Mouse (Mus musculus) right cerebral cortex, postnatal 4 days (tissue): ENCODE results near the gene Aicda.
A peak's percentile ranks its signal among the peaks of the same experiment; 100 is the strongest.
"Not testable (repeated sequence)": the region's sequence is repeated elsewhere in the genome, so short reads cannot be mapped to it uniquely, and the experiment has no call there.

Experiments used
- DNase-seq: peaks from one replicate; pipeline ENCODE4 v3.0.0-alpha.2; 2022

Aicda gene

GRCm38 (mm10) chr6:122553606-122554005 lies at the start of gene Aicda:
Gene Aicda, plus strand, starts transcription at chr6:122553801.
- no peak for DNase-seq

- DNase-seq = no peak
Observed at GRCm38 (mm10) chr6:122505041-122505440, 48.6 kb upstream of the Aicda start.

- no peak for DNase-seq
Observed at GRCm38 (mm10) chr6:122505545-122505944, 48.1 kb upstream of the Aicda start, which contains the start of gene Mfap5. Gene Mfap5, plus strand, starts transcription at chr6:122505845.

GRCm38 (mm10) chr6:122508494-122508893 lies 45.1 kb upstream of the Aicda start:
- no peak for DNase-seq

- DNase-seq = no peak
Observed at GRCm38 (mm10) chr6:122512914-122513878, 40.4 kb upstream of the Aicda start.

- no peak for DNase-seq
Observed at GRCm38 (mm10) chr6:122514312-122514711, 39.3 kb upstream of the Aicda start.

GRCm38 (mm10) chr6:122515762-122516161 lies 37.8 kb upstream of the Aicda start:
- DNase-seq = not testable (repeated sequence)

GRCm38 (mm10) chr6:122517668-122518067 lies 35.9 kb upstream of the Aicda start:
- no peak for DNase-seq

GRCm38 (mm10) chr6:122519384-122519783 lies 34.2 kb upstream of the Aicda start:
- peak; percentile 9 for DNase-seq

GRCm38 (mm10) chr6:122522595-122522994 lies 31.0 kb upstream of the Aicda start:
- peak; percentile 11 for DNase-seq

- DNase-seq = no peak
Observed at GRCm38 (mm10) chr6:122523289-122523688, 30.3 kb upstream of the Aicda start.

GRCm38 (mm10) chr6:122527596-122527995 lies 26.0 kb upstream of the Aicda start:
- DNase-seq = no peak

- no peak for DNase-seq
Observed at GRCm38 (mm10) chr6:122528136-122528535, 25.5 kb upstream of the Aicda start.

GRCm38 (mm10) chr6:122531466-122532174 lies 22.0 kb upstream of the Aicda start:
- no peak for DNase-seq

- no peak for DNase-seq
Observed at GRCm38 (mm10) chr6:122532883-122533302, 20.7 kb upstream of the Aicda start.

- DNase-seq = no peak
Observed at GRCm38 (mm10) chr6:122534032-122534431, 19.6 kb upstream of the Aicda start.

GRCm38 (mm10) chr6:122539564-122539963 lies 14.0 kb upstream of the Aicda start:
- DNase-seq = no peak

GRCm38 (mm10) chr6:122542459-122542858 lies 11.1 kb upstream of the Aicda start:
- not testable (repeated sequence) for DNase-seq

- no peak for DNase-seq
Observed at GRCm38 (mm10) chr6:122543574-122543973, 10.0 kb upstream of the Aicda start.

- DNase-seq = no peak
Observed at GRCm38 (mm10) chr6:122544672-122545071, 8.9 kb upstream of the Aicda start.

GRCm38 (mm10) chr6:122545289-122545882 lies 8.2 kb upstream of the Aicda start:
- no peak for DNase-seq

- no peak for DNase-seq
Observed at GRCm38 (mm10) chr6:122545948-122546347, 7.7 kb upstream of the Aicda start.

GRCm38 (mm10) chr6:122554102-122554501 lies 501 bp downstream of the Aicda start:
- DNase-seq = no peak
